Mouse (Mus musculus) stomach, postnatal 0 days (tissue): ENCODE data around the gene Babam2.

Experiments used
- CTCF ChIP-seq: IDR thresholded peaks from 2 replicates; pipeline ENCODE4 v1.5.1; 2016; ENCODE audit warnings: antibody characterized with exemption, low read depth, mild to moderate bottlenecking, moderate library complexity
- EP300 ChIP-seq: optimal IDR thresholded peaks from 2 replicates; pipeline ENCODE3; 2016; ENCODE audit warnings: antibody characterized with exemption

- no peak for TF ChIP-seq CTCF
- no peak for TF ChIP-seq EP300
Observed at GRCm38 (mm10) chr5:31866071-31866470, 168.6 kb downstream of the Babam2 start.
